Mouse (Mus musculus) gastrocnemius, postnatal 14 days (tissue): ENCODE data around the gene Sertad2. TPM values are rescaled to one million over a fixed set of nuclear protein-coding genes. Genes with fewer than 3 reads are reported as not detected.

Experiments
- DNase-seq: peaks from one replicate; pipeline ENCODE4 v3.0.0; 2021; ENCODE audit warnings: mixed read lengths
- intact Hi-C: fragments of 180-260 bp; cut with DNase I; formaldehyde crosslinking; loops from one replicate; pipeline ENCODE4 v1.15.1; 2025; ENCODE audit warnings: low total_unique reads
- total RNA-seq, 2 experiments: library from RNA; stranded (reverse); gene quantifications; 2 replicates each; pipeline ENCODE4 v1.2.3; 2021

Gene Sertad2
- total RNA-seq, 2 experiments from 2014 or later: 9.6 to 12.0 TPM

DNA sequence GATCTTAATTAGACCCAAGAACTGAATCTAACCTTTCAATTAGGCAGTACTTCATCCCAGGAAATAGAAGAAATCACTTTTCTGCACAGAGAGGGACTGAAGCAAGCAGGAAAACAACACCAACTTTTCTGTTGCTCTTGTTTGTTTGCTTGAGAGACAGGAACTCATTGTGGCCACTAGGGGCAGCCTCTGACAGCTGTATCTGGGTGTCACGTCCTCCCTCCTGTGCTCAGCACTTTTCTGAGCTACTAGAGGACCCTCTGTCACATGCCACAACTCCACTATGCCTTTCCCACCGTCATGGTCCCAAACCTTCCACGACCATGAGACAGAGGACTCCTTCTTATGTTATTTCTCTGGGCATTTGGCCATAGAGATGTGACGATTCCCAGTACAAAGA lies 118.6 kb downstream of the Sertad2 start:
- peak; percentile 23 for DNase-seq
- intact Hi-C loops: no loop called here

DNA sequence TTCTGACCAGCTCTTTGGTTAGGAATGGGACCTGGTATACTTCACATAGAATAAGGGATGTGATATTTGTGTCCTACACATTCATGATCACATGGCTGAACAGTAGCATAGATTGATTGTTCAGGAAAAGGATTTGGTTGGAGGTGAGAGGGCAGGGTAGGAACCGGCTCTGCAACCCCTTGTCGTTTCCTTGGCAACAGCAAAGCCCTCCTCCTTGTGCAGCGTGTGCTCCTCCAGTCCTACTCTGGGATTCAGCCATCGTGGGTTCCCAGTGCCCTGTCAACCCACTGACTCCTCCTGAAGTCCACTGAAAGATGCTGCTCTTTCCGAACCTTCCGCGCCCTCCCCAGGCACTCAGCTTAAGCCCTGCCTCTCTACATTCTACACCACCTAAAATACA lies 119.8 kb downstream of the Sertad2 start:
- DNase-seq: no peak
- intact Hi-C loops: no loop called here

DNA sequence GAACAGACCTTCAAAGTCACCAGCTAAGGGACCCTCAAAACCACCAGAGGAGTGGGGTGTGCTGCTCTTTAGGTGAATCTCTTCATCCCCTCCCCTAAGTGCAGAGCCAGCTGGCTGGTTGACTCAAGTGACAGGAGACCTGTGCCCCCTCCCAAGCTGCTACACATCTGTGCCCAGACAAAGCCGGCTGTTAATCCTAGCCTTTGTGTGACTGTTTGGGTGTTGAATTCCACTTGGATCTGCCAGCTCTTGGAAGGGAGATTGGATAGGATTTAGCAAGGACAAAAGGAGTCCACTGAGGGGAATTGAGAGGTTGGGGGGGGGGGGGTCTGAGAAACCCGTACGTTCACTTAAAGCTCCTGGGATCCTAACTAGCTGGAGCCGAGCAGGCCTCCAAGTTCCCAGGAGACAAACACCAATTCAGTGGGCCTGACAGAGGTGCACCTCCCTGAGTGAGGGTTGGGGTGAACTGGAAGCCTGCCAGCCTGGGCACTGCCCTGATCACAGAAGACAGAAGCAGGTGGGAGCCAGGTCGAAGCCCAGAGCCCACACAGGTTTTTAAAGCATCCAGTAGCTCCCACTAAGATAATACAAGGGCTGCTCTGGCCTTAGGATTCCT lies 120.6 kb downstream of the Sertad2 start:
- intact Hi-C loops: no loop called here
- no peak for DNase-seq

DNA sequence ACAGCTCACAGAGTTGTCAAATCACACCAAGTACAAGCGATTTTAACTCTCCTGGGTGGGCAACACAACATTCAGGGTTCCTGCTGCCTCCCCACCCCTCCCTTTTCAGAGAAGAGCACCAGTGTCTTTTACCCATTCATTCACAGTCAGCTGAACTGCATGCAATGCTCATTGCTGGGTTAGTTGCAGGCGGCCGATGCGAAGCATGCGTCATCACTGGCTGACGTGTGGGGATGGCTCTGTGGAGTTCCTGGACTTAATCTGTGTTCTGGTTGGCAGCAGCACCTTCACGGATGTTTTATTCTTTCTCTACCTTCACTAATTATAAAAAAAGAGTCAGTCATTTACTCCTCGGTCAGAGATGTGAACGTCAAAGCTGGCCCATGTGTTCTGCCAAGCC lies 121.8 kb downstream of the Sertad2 start:
- intact Hi-C loops: no loop called here
- DNase-seq: no peak

DNA sequence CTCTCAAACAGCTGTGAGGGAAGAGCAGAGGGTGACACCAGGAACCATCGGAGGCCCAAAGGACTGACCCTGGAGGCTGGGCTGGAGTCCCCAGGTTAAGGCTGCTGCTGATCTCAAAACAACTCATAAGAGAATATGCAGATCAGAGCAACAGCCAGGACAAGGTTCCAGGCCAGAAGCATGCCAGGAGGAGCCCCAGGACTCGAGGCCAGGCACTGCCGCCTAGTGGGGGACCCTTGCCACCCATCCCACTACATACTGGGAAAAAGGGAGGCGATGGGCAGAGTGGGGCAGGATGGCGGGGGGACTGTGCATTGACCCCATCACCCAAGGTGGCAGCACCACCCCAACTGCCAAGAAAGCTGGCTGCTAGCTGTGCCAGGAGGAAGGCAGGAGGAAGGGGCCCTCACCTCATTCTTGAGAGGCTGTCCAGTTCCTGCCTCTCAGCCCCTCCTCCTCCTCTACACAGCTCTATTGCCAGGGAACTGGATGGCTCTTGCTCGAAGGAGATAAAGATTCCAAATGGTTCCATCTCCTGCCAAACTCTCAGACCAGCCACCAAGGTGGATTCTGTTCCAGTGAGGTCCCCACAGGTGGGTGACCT lies 128.8 kb downstream of the Sertad2 start:
- intact Hi-C loops: no loop called here
- no peak for DNase-seq

DNA sequence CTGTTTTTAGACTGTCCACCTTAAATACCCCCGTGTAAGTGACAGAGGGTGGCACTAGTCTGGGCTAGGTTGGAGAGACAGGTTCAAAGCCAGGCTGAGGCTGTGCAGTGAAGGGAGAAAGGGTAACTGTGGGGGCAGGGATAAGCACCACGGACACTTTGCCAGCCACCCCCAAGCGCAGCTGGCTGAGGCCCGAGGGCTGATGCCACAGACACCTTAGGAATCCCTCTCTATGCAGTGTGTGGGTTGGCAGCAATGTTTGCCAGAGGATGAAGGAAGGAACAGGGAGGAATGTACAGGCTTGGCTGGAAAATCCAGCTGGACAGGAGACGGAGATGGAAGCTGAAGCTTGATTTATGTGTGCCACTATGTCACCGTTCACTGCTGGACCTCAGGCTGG lies 129.5 kb downstream of the Sertad2 start:
- intact Hi-C loops: no loop called here
- no peak for DNase-seq

DNA sequence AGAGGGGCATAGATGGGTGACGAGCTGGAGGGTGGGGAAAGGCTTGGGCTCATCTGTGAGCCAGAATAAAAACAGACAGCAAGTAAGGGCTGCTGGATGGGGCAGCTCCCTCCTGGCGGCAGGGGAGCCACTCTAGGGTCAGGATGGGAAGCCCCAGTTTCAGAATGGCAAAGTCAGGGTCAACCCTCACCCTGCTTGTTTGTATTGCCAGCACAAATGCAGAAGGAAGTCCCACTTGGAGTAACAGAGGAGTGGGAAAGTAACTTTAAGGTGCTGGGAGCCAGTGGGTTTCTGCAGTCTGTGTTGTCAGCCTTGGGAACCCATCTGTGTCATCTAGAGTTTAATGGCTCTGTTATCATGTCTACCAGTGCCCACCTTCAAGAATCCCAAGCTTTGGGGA lies 136.3 kb downstream of the Sertad2 start:
- DNase-seq: no peak
- intact Hi-C loops: no loop called here

DNA sequence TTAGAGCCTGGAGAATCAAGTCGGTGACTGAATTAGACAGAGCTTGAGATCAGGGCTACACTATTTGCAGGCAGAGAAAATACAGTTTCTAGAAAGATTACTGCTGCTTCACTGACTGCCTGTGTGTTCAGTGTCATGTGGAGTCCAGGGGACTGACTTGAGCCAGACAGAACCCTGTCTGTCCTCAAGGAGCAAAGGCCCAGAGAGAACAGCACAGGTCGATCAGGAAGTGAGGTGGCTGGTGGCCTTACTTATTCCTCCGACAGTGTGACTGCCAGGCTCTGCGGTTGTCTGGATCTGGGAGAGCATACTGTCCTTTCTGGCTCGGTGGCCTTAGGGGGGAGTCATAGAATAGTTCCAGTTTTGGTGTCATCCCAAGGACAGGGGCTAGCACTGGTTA lies 137.7 kb downstream of the Sertad2 start:
- no peak for DNase-seq
- intact Hi-C loops: no loop called here

DNA sequence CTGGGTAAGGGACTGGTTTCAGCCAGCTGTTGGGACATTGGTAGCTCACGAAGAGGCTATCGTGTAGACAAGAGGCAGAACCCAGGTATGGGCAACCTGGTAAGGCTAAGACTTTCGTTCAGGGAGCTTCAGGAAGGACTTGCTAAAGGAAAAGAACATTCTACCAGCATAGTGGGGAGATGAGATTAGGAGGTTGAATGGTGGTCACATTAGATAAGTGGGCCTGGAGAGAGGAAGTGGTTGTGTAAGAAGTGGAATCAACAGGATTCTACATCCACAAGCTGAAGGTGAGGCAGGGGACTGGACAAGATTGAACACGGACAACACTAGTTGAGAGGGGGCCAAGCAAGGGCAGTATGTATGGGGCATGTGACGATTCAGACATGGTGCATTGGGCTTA lies 138.6 kb downstream of the Sertad2 start:
- intact Hi-C loops: no loop called here
- no peak for DNase-seq

DNA sequence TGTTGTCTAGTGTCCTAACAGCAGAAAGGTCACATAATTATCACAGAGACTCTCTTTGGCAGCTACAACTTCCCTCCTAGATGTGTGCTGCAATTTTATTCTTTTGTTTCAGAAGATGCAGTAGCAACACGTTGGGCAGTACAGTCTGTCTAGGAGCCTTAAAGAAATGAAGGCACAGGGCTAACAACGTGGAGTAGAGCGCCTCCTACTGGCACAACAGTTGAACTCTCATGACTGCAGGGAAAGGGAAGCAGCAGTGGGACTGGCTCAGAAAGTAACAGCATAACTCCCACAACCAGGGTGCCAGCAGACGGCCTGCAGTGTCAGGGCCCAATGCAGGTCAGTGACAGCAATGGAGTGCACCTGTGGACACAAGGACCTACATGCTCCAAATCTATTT lies 147.9 kb downstream of the Sertad2 start:
- intact Hi-C loops: loop anchor here (2.0 kb wide), 1 partner anchor 236 kb away; no protein-coding TSS in a partner anchor
- DNase-seq: peak; percentile 48

Other genes with a start within 250 kb of the Sertad2 start
- gene Slc1a4, start 210.5 kb upstream of the Sertad2 start, total RNA-seq: 1 to 10 TPM; 1.8 to 3.1 TPM
- 10 to 100 TPM; 14.2 to 15.7 TPM for gene Aftph, start 198.3 kb downstream of the Sertad2 start, total RNA-seq